Mouse (Mus musculus) kidney, postnatal 0 days (tissue): ENCODE measurements around the gene Scyl1. TPM values are rescaled to one million over a fixed set of nuclear protein-coding genes. Genes with fewer than 3 reads are reported as not detected.

Experiments used
- ATAC-seq: fragments of 200-750 bp; cut with Nextera tagmentation; replicated peaks from 2 replicates; pipeline ENCODE4 v1.8.0; 2017; ENCODE audit warnings: low read depth, moderate number of reproducible peaks, moderate TSS enrichment, moderate library complexity; ENCODE audit not compliant: low FRiP score
- DNase-seq: peaks from one replicate; pipeline ENCODE4 v3.0.0-alpha.2; 2016; ENCODE audit warnings: low spot score
- H3K27ac ChIP-seq: fragments of 300-500 bp; sonication (generic); 2 replicates; pipeline ENCODE4 v1.5.1; 2014; ENCODE audit warnings: mild to moderate bottlenecking
- H3K27me3 ChIP-seq: fragments of 300-500 bp; sonication (generic); 2 replicates; pipeline ENCODE4 v1.6.1; 2014; ENCODE audit warnings: low read length, mixed read lengths; ENCODE audit not compliant: insufficient read depth
- H3K36me3 ChIP-seq: fragments of 300-500 bp; sonication (generic); 2 replicates; pipeline ENCODE4 v1.6.1; 2014; ENCODE audit warnings: low read length, mixed read lengths; ENCODE audit not compliant: insufficient read depth
- H3K4me1 ChIP-seq: fragments of 300-500 bp; sonication (generic); replicated peaks from 2 replicates; pipeline ENCODE4 v1.6.1; 2014; ENCODE audit warnings: antibody characterized with exemption, low read length, mixed read lengths; ENCODE audit not compliant: insufficient read depth
- H3K4me2 ChIP-seq: fragments of 300-500 bp; sonication (generic); 2 replicates; pipeline ENCODE4 v1.6.1; 2014; ENCODE audit warnings: mild to moderate bottlenecking, low read length, moderate library complexity, mixed read lengths
- H3K4me3 ChIP-seq: fragments of 300-500 bp; sonication (generic); replicated peaks from 2 replicates; pipeline ENCODE4 v1.5.1; 2014; ENCODE audit warnings: low read depth, low read length
- H3K9ac ChIP-seq: fragments of 300-500 bp; sonication (generic); 2 replicates; pipeline ENCODE4 v1.6.1; 2014; ENCODE audit warnings: low read depth, low read length
- H3K9me3 ChIP-seq: fragments of 300-500 bp; sonication (generic); replicated peaks from 2 replicates; pipeline ENCODE4 v1.6.1; 2016; ENCODE audit warnings: low read length, inconsistent platforms, mixed read lengths
- CTCF ChIP-seq: IDR thresholded peaks from 2 replicates; pipeline ENCODE4 v1.5.1; 2016; ENCODE audit warnings: antibody characterized with exemption, low read depth, mild to moderate bottlenecking, moderate library complexity
- WGBS: fragments of 180-500 bp; shearing (Covaris S2); extraction: QIAGEN DNeasy Blood & Tissue Kit; methylation state at CpG from one replicate; pipeline ENCODE4 v1.1.7; 2014; 5-methylcytosine and 5-hydroxymethylcytosine counted together
- polyA plus RNA-seq: library from polyadenylated mRNA; unstranded; fragments of >200 nt; fragmentation: Nextera tagmentation; extraction: Ambion mirVana; gene quantifications from 2 replicates; pipeline ENCODE4 v1.2.1, GENCODE M21; 2015

Gene Scyl1
- polyA plus RNA-seq, 1 experiment from 2014 or later, result 63.5 TPM

GRCm38 (mm10) chr19:5713730-5714129, 57.5 kb downstream of the Scyl1 start:
- peak; percentile 53 for ATAC-seq
- Histone ChIP-seq H3K4me1 (peaks cover 3% of the 10 kb centered on the region; the same call in 1 of the 2 replicates), H3K27me3 (no peaks in the 10 kb centered on the region), H3K27ac (peak overlapping the region; percentile 39; the same call in 1 of the 2 replicates), H3K4me2 (no peak overlapping the region; the same call in 1 of the 2 replicates), H3K4me3 (no peak overlapping the region), H3K36me3 (peaks cover 8% of the 10 kb centered on the region; the same call in 1 of the 2 replicates), H3K9ac (no peak overlapping the region), H3K9me3 (no peaks in the 10 kb centered on the region)
- TF ChIP-seq CTCF, result no peak
- DNase-seq, result peak; percentile 88
- WGBS, result 6% methylated on average over 2 of the region's 2 CpGs

- Histone ChIP-seq H3K4me1 (peaks cover 3% of the 10 kb centered on the region; the same call in 1 of the 2 replicates), H3K4me2 (no peak overlapping the region), H3K36me3 (peaks cover 11% of the 10 kb centered on the region; the same call in 1 of the 2 replicates), H3K9ac (no peak overlapping the region), H3K4me3 (no peak overlapping the region), H3K9me3 (no peaks in the 10 kb centered on the region), H3K27me3 (no peaks in the 10 kb centered on the region), H3K27ac (peak overlapping the region; percentile 39; the same call in 1 of the 2 replicates)
- WGBS, result 64% methylated on average over 5 of the region's 5 CpGs
- peak; percentile 17; the same call in 1 of the 2 replicates for ATAC-seq
- no peak for TF ChIP-seq CTCF
- no peak for DNase-seq
Observed at GRCm38 (mm10) chr19:5713255-5713654, 58.0 kb downstream of the Scyl1 start.

- peaks cover 3% of the 10 kb centered on the region; the same call in 1 of the 2 replicates for H3K4me1 ChIP-seq
- peaks cover 14% of the 10 kb centered on the region; the same call in 1 of the 2 replicates for H3K36me3 ChIP-seq
- no peak overlapping the region for H3K27ac ChIP-seq
- no peaks in the 10 kb centered on the region for H3K27me3 ChIP-seq
- no peak for TF ChIP-seq CTCF
- H3K9ac ChIP-seq, result no peak overlapping the region
- no peak overlapping the region for H3K4me3 ChIP-seq
- 91% methylated on average over 14 of the region's 14 CpGs for WGBS
- no peak overlapping the region for H3K4me2 ChIP-seq
- H3K9me3 ChIP-seq, result no peaks in the 10 kb centered on the region
- DNase-seq, result no peak
- no peak for ATAC-seq
Observed at GRCm38 (mm10) chr19:5711907-5712460, 59.2 kb downstream of the Scyl1 start.

GRCm38 (mm10) chr19:5711218-5711617, 60.0 kb downstream of the Scyl1 start:
- ATAC-seq (no peak), DNase-seq (peak; percentile 88)
- TF ChIP-seq CTCF, result peak; percentile 87
- Histone ChIP-seq H3K36me3 (peaks cover 14% of the 10 kb centered on the region; the same call in 1 of the 2 replicates), H3K4me1 (peaks cover 3% of the 10 kb centered on the region; the same call in 1 of the 2 replicates), H3K27ac (no peak overlapping the region), H3K9ac (no peak overlapping the region), H3K27me3 (no peaks in the 10 kb centered on the region), H3K9me3 (no peaks in the 10 kb centered on the region), H3K4me3 (no peak overlapping the region), H3K4me2 (no peak overlapping the region)
- 16% methylated on average over 3 of the region's 3 CpGs for WGBS

- Histone ChIP-seq H3K9ac (no peak overlapping the region), H3K4me2 (no peak overlapping the region), H3K4me3 (no peak overlapping the region), H3K27ac (no peak overlapping the region), H3K27me3 (no peaks in the 10 kb centered on the region), H3K4me1 (peaks cover 3% of the 10 kb centered on the region; the same call in 1 of the 2 replicates), H3K9me3 (no peaks in the 10 kb centered on the region), H3K36me3 (peaks cover 14% of the 10 kb centered on the region; the same call in 1 of the 2 replicates)
- no peak for ATAC-seq
- no peak for DNase-seq
- 86% methylated on average over 8 of the region's 8 CpGs for WGBS
- TF ChIP-seq CTCF, result no peak
Observed at GRCm38 (mm10) chr19:5710581-5710980, 60.6 kb downstream of the Scyl1 start.

GRCm38 (mm10) chr19:5710068-5710467, 61.2 kb downstream of the Scyl1 start:
- Histone ChIP-seq H3K4me1 (peaks cover 3% of the 10 kb centered on the region; the same call in 1 of the 2 replicates), H3K27me3 (no peaks in the 10 kb centered on the region), H3K4me3 (no peak overlapping the region), H3K36me3 (peaks cover 14% of the 10 kb centered on the region; the same call in 1 of the 2 replicates), H3K27ac (no peak overlapping the region), H3K4me2 (no peak overlapping the region), H3K9me3 (no peaks in the 10 kb centered on the region), H3K9ac (no peak overlapping the region)
- DNase-seq (no peak), ATAC-seq (no peak)
- 91% methylated on average over 6 of the region's 6 CpGs for WGBS
- TF ChIP-seq CTCF, result no peak

Other genes with a start within 250 kb of the Scyl1 start
- gene Ovol1, start 210.8 kb downstream of the Scyl1 start, polyA plus RNA-seq, result 12.3 and 13.7 TPM in 2 replicates
- 7.1 and 7.2 TPM in 2 replicates for gene Ap5b1, start 203.4 kb downstream of the Scyl1 start, polyA plus RNA-seq
- gene Rnaseh2c, start 169.5 kb downstream of the Scyl1 start, polyA plus RNA-seq, result 107 and 128 TPM in 2 replicates
- 54.0 and 56.5 TPM in 2 replicates for gene Kat5, start 161.2 kb downstream of the Scyl1 start, polyA plus RNA-seq
- gene Rela, start 133.9 kb downstream of the Scyl1 start, polyA plus RNA-seq, result 42.6 and 45.5 TPM in 2 replicates
- 22.5 and 26.2 TPM in 2 replicates for gene Sipa1, start 107.7 kb downstream of the Scyl1 start, polyA plus RNA-seq
- 35.4 and 39.8 TPM in 2 replicates for gene Map3k11, start 82.7 kb downstream of the Scyl1 start, polyA plus RNA-seq
- 14.8 and 15.0 TPM in 2 replicates for gene Pcnx3, start 82.5 kb downstream of the Scyl1 start, polyA plus RNA-seq
- gene Kcnk7, start 67.1 kb downstream of the Scyl1 start, polyA plus RNA-seq, result 0.32 and 0.33 TPM in 2 replicates
- gene Ehbp1l1, start 45.1 kb downstream of the Scyl1 start, polyA plus RNA-seq, result 14.3 and 15.0 TPM in 2 replicates
- 91.0 and 92.7 TPM in 2 replicates for gene Fam89b, start 41.8 kb downstream of the Scyl1 start, polyA plus RNA-seq
- 22.3 and 23.9 TPM in 2 replicates for gene Ltbp3, start 30.5 kb downstream of the Scyl1 start, polyA plus RNA-seq
- 31.6 and 35.9 TPM in 2 replicates for gene Frmd8, start 103.9 kb upstream of the Scyl1 start, polyA plus RNA-seq
- gene Slc25a45, start 106.4 kb upstream of the Scyl1 start, polyA plus RNA-seq, result 19.9 and 24.5 TPM in 2 replicates
- 2.9 and 3.6 TPM in 2 replicates for gene Tigd3, start 122.7 kb upstream of the Scyl1 start, polyA plus RNA-seq
- 108 and 109 TPM in 2 replicates for gene Dpf2, start 141.6 kb upstream of the Scyl1 start, polyA plus RNA-seq
- gene Cdc42ep2, start 153.4 kb upstream of the Scyl1 start, polyA plus RNA-seq, result 13.2 and 14.2 TPM in 2 replicates
- gene Pola2, start 192.8 kb upstream of the Scyl1 start, polyA plus RNA-seq, result 39.8 and 40.6 TPM in 2 replicates
- gene Slc22a20, start 214.7 kb upstream of the Scyl1 start, polyA plus RNA-seq, result not detected in 2 replicates
- gene Capn1, start 244.5 kb upstream of the Scyl1 start, polyA plus RNA-seq, result 12.9 and 13.5 TPM in 2 replicates